Mouse (Mus musculus): Measurements from ENCODE around the gene Dync2li1.

- TF ChIP-seq CTCF (IDR thresholded peaks at IDR 0.05; ENCODE audit: insufficient read depth, low read depth, low read length) (no peak), POLR2A (IDR thresholded peaks at IDR 0.05; ENCODE audit: insufficient read depth, low read depth, low read length) (no peak)
Observed at GRCm38 (mm10) chr17:84681670-84682069, 55.4 kb downstream of the Dync2li1 start.

All from olfactory bulb, adult 2 months (tissue).